Mouse (Mus musculus): Measurements from ENCODE around the gene Lag3. TPM values are rescaled to one million over a fixed set of nuclear protein-coding genes. Genes with fewer than 3 reads are reported as not detected.

The Lag3 gene
- polyA plus RNA-seq, 1 experiment from 2014 or later, result 3.1 TPM

- H3K4me2 ChIP-seq, result no peak within 1 kb of the TSS
- WGBS, result 93% methylated on average over 9 of the region's 9 CpGs
- H3K9me3 ChIP-seq, result no peaks in the 10 kb centered on the region
- no peaks in the 10 kb centered on the region for H3K4me1 ChIP-seq (replicated peaks)
- H3K36me3 ChIP-seq, result no peaks in the 10 kb centered on the region
- no peak for ATAC-seq (ENCODE audit: low FRiP score, low read depth)
- no peaks in the 10 kb centered on the region for H3K27me3 ChIP-seq
- H3K27ac ChIP-seq (replicated peaks), result no peak within 1 kb of the TSS
- no peak within 1 kb of the TSS for H3K4me3 ChIP-seq
- H3K9ac ChIP-seq, result no peak within 1 kb of the TSS
These were observed 23.5 kb downstream of the Lag3 start, which contains the start of gene Cd4 for GRCm38 (mm10) chr6:124887986-124888385. Cd4 (minus strand) TSS chr6:124888221.

GRCm38 (mm10) chr6:124885956-124886381 is 25.5 kb downstream of the Lag3 start:
- Histone ChIP-seq H3K27me3 (no peaks in the 10 kb centered on the region), H3K36me3 (no peaks in the 10 kb centered on the region), H3K27ac (replicated peaks) (no peak overlapping the region), H3K4me3 (no peak overlapping the region), H3K9me3 (no peaks in the 10 kb centered on the region), H3K9ac (no peak overlapping the region), H3K4me1 (replicated peaks) (no peaks in the 10 kb centered on the region), H3K4me2 (no peak overlapping the region)
- ATAC-seq (ENCODE audit: low FRiP score, low read depth), result no peak
- WGBS, result 87% methylated on average over 8 of the region's 8 CpGs

GRCm38 (mm10) chr6:124884714-124885500 is 26.6 kb downstream of the Lag3 start:
- Histone ChIP-seq H3K4me3 (no peak overlapping the region), H3K27me3 (no peaks in the 10 kb centered on the region), H3K9ac (no peak overlapping the region), H3K27ac (replicated peaks) (no peak overlapping the region), H3K4me2 (no peak overlapping the region), H3K36me3 (no peaks in the 10 kb centered on the region), H3K4me1 (replicated peaks) (no peaks in the 10 kb centered on the region), H3K9me3 (no peaks in the 10 kb centered on the region)
- WGBS, result 66% methylated on average over 10 of the region's 10 CpGs
- no peak for ATAC-seq (ENCODE audit: low FRiP score, low read depth)

GRCm38 (mm10) chr6:124883351-124883750 is 28.2 kb downstream of the Lag3 start:
- H3K36me3 ChIP-seq, result no peaks in the 10 kb centered on the region
- no peak overlapping the region for H3K9ac ChIP-seq
- H3K4me1 ChIP-seq (replicated peaks), result no peaks in the 10 kb centered on the region
- no peak overlapping the region for H3K27ac ChIP-seq (replicated peaks)
- H3K4me2 ChIP-seq, result no peak overlapping the region
- no peak overlapping the region for H3K4me3 ChIP-seq
- no peaks in the 10 kb centered on the region for H3K27me3 ChIP-seq
- no peak for ATAC-seq (ENCODE audit: low FRiP score, low read depth)
- WGBS, result 72% methylated on average over 10 of the region's 10 CpGs
- no peaks in the 10 kb centered on the region for H3K9me3 ChIP-seq

GRCm38 (mm10) chr6:124881821-124882220 is 29.7 kb downstream of the Lag3 start:
- no peaks in the 10 kb centered on the region for H3K9me3 ChIP-seq
- no peaks in the 10 kb centered on the region for H3K36me3 ChIP-seq
- H3K4me2 ChIP-seq, result no peak overlapping the region
- ATAC-seq (ENCODE audit: low FRiP score, low read depth), result no peak
- no peaks in the 10 kb centered on the region for H3K4me1 ChIP-seq (replicated peaks)
- H3K27me3 ChIP-seq, result no peaks in the 10 kb centered on the region
- no peak overlapping the region for H3K4me3 ChIP-seq
- WGBS, result 93% methylated on average over 9 of the region's 9 CpGs
- no peak overlapping the region for H3K9ac ChIP-seq
- no peak overlapping the region for H3K27ac ChIP-seq (replicated peaks)

GRCm38 (mm10) chr6:124879390-124879789 is 32.1 kb downstream of the Lag3 start:
- Histone ChIP-seq H3K9ac (no peak overlapping the region), H3K27me3 (no peaks in the 10 kb centered on the region), H3K4me1 (replicated peaks) (no peaks in the 10 kb centered on the region), H3K36me3 (no peaks in the 10 kb centered on the region), H3K4me2 (no peak overlapping the region), H3K4me3 (no peak overlapping the region), H3K27ac (replicated peaks) (no peak overlapping the region), H3K9me3 (no peaks in the 10 kb centered on the region)
- no peak for ATAC-seq (ENCODE audit: low FRiP score, low read depth)
- WGBS, result 74% methylated on average over 6 of the region's 6 CpGs

GRCm38 (mm10) chr6:124874348-124874747 is 37.2 kb downstream of the Lag3 start:
- no peak for ATAC-seq (ENCODE audit: low FRiP score, low read depth)
- H3K36me3 ChIP-seq, result no peaks in the 10 kb centered on the region
- no peak overlapping the region for H3K4me2 ChIP-seq
- WGBS, result 61% methylated on average over 2 of the region's 3 CpGs
- no peak overlapping the region for H3K9ac ChIP-seq
- H3K27ac ChIP-seq (replicated peaks), result no peak overlapping the region
- H3K4me1 ChIP-seq (replicated peaks), result no peaks in the 10 kb centered on the region
- no peaks in the 10 kb centered on the region for H3K9me3 ChIP-seq
- no peak overlapping the region for H3K4me3 ChIP-seq
- H3K27me3 ChIP-seq, result no peaks in the 10 kb centered on the region

- no peak overlapping the region for H3K9ac ChIP-seq
- no peak for ATAC-seq (ENCODE audit: low FRiP score, low read depth)
- WGBS, result 65% methylated on average over 6 of the region's 7 CpGs
- no peaks in the 10 kb centered on the region for H3K36me3 ChIP-seq
- peaks cover 40% of the 10 kb centered on the region for H3K4me1 ChIP-seq (replicated peaks)
- no peaks in the 10 kb centered on the region for H3K9me3 ChIP-seq
- no peak overlapping the region for H3K4me2 ChIP-seq
- peak overlapping the region; percentile 98; the same call in 1 of the 2 replicates for H3K27ac ChIP-seq (replicated peaks)
- no peak overlapping the region for H3K4me3 ChIP-seq
- H3K27me3 ChIP-seq, result no peaks in the 10 kb centered on the region
These were observed 44.9 kb downstream of the Lag3 start for GRCm38 (mm10) chr6:124866560-124866959.

GRCm38 (mm10) chr6:124865766-124866362 is 45.6 kb downstream of the Lag3 start:
- Histone ChIP-seq H3K27me3 (no peaks in the 10 kb centered on the region), H3K9me3 (no peaks in the 10 kb centered on the region), H3K4me3 (no peak overlapping the region), H3K27ac (replicated peaks) (peak overlapping the region; percentile 98), H3K4me2 (peak overlapping the region; percentile 3; the same call in 1 of the 2 replicates), H3K36me3 (no peaks in the 10 kb centered on the region), H3K9ac (peak overlapping the region; percentile 32), H3K4me1 (replicated peaks) (peaks cover 47% of the 10 kb centered on the region)
- ATAC-seq (ENCODE audit: low FRiP score, low read depth), result no peak
- 47% methylated on average over 18 of the region's 18 CpGs for WGBS

- Histone ChIP-seq H3K9me3 (no peaks in the 10 kb centered on the region), H3K4me2 (peak within 1 kb of the TSS; percentile 80), H3K4me3 (peak within 1 kb of the TSS; percentile 83), H3K36me3 (no peaks in the 10 kb centered on the region), H3K4me1 (replicated peaks) (peaks cover 66% of the 10 kb centered on the region), H3K9ac (peak within 1 kb of the TSS; percentile 84), H3K27ac (replicated peaks) (peak within 1 kb of the TSS; percentile 98), H3K27me3 (no peaks in the 10 kb centered on the region)
- WGBS, result under 1% methylated on average over 37 of the region's 43 CpGs
- peak; percentile 65 for ATAC-seq (ENCODE audit: low FRiP score, low read depth)
These were observed 47.7 kb downstream of the Lag3 start, which contains the start of gene Gpr162 for GRCm38 (mm10) chr6:124863658-124864298. Gpr162 (minus strand) TSS chr6:124863983.

GRCm38 (mm10) chr6:124863125-124863657 is 48.3 kb downstream of the Lag3 start:
- peak overlapping the region; percentile 84 for H3K9ac ChIP-seq
- 0% methylated on average over 14 of the region's 16 CpGs for whole genome bisulfite sequencing
- peak overlapping the region; percentile 83 for H3K4me3 ChIP-seq
- H3K27me3 ChIP-seq, result no peaks in the 10 kb centered on the region
- H3K4me1 ChIP-seq (replicated peaks), result peaks cover 72% of the 10 kb centered on the region
- peak overlapping the region; percentile 80 for H3K4me2 ChIP-seq
- H3K27ac ChIP-seq (replicated peaks), result peak overlapping the region; percentile 98
- H3K36me3 ChIP-seq, result no peaks in the 10 kb centered on the region
- H3K9me3 ChIP-seq, result no peaks in the 10 kb centered on the region
- ATAC-seq (ENCODE audit: low FRiP score, low read depth), result peak; percentile 23; the same call in 1 of the 2 replicates

All from hindbrain, embryonic 15.5 days (tissue).